Mouse (Mus musculus) erythroblast, adult 5-6 weeks (primary cell): ENCODE data around the gene Vmn1r163. TPM values are rescaled to one million over a fixed set of nuclear protein-coding genes. Genes with fewer than 3 reads are reported as not detected.
"Not testable (repeated sequence)": the region's sequence is repeated elsewhere in the genome, so short reads cannot be mapped to it uniquely, and the experiment has no call there.

ENCODE experiments used
- ATAC-seq: replicated peaks from 2 replicates; pipeline ENCODE4 v1.8.0; 2016; ENCODE audit warnings: moderate number of reproducible peaks, mild to moderate bottlenecking, moderate TSS enrichment, inconsistent platforms; ENCODE audit not compliant: poor library complexity, low FRiP score, severe bottlenecking
- total RNA-seq, 2 experiments: library from RNA; stranded (forward) in 1 of 2; stranded (reverse) in 1 of 2; fragments of 150-400 nt in 1 of 2; fragments of 200-764, 138-1000 nt in 1 of 2; gene quantifications; 2 replicates each; pipeline versions ENCODE4 v1.2.3 to v1.2.4; 2015 to 2017; ENCODE audit warnings: low replicate concordance in 2 of 2

The Vmn1r163 gene
- not detected in 2 replicates for total RNA-seq (2015; ENCODE audit: low replicate concordance)
- not detected in 2 replicates for total RNA-seq (2017; ENCODE audit: low replicate concordance)

GRCm38 (mm10) chr7:23055240-23055639, at the start of gene Vmn1r163:
TSS of gene Vmn1r163 (plus strand) at chr7:23055540.
- ATAC-seq, result not testable (repeated sequence)

DNA sequence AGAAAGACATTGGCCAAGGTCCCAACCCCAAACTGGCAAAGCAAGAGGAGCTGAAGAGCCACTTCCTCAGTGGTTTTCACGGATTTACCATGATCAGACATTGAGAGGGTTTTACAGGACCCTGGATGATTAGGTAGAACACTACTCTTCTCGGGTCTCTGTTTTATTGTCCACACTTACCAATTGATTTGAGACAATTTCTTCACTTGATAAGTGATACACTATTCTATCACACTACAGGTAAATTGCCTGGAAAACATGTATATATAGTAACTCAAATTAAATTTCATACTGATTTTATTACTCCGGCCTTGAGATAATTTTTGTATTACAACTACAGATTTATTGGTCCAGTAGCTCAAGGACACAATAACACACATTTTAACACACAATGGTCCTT, 35.5 kb upstream of the Vmn1r163 start, which contains the start of gene Gm4216:
Gm4216 (minus strand) TSS at position 101 of the 400 bp plus-strand sequence.
- ATAC-seq, result not testable (repeated sequence)

GRCm38 (mm10) chr7:23067356-23067755, 12.0 kb downstream of the Vmn1r163 start, which contains the start of gene Gm8720:
TSS of gene Gm8720 (minus strand) at chr7:23067456.
- ATAC-seq, result not testable (repeated sequence)

Other genes with a start within 250 kb of the Vmn1r163 start
- gene Vmn1r159, start 211.9 kb upstream of the Vmn1r163 start, total RNA-seq (2015; ENCODE audit: low replicate concordance), result not detected in 2 replicates
- not detected in 2 replicates for gene Vmn1r159, start 211.9 kb upstream of the Vmn1r163 start, total RNA-seq (2017; ENCODE audit: low replicate concordance)
- gene Vmn1r160, start 184.3 kb upstream of the Vmn1r163 start, total RNA-seq (2015; ENCODE audit: low replicate concordance), result not detected in 2 replicates
- gene Vmn1r160, start 184.3 kb upstream of the Vmn1r163 start, total RNA-seq (2017; ENCODE audit: low replicate concordance), result not detected in 2 replicates
- gene Gm4214, start 70.9 kb upstream of the Vmn1r163 start, total RNA-seq (2015; ENCODE audit: low replicate concordance), result not detected in 2 replicates
- not detected in 2 replicates for gene Gm4214, start 70.9 kb upstream of the Vmn1r163 start, total RNA-seq (2017; ENCODE audit: low replicate concordance)
- not detected in 2 replicates for gene Gm4216, start 35.6 kb upstream of the Vmn1r163 start, total RNA-seq (2015; ENCODE audit: low replicate concordance)
- gene Gm4216, start 35.6 kb upstream of the Vmn1r163 start, total RNA-seq (2017; ENCODE audit: low replicate concordance), result not detected in 2 replicates
- not detected in 2 replicates for gene Gm8720, start 11.9 kb downstream of the Vmn1r163 start, total RNA-seq (2015; ENCODE audit: low replicate concordance)
- gene Gm8720, start 11.9 kb downstream of the Vmn1r163 start, total RNA-seq (2017; ENCODE audit: low replicate concordance), result not detected in 2 replicates
- gene Gm10662, start 88.9 kb downstream of the Vmn1r163 start, total RNA-seq (2015; ENCODE audit: low replicate concordance), result not detected in 2 replicates
- gene Gm10662, start 88.9 kb downstream of the Vmn1r163 start, total RNA-seq (2017; ENCODE audit: low replicate concordance), result not detected in 2 replicates
- gene Vmn1r165, start 161.8 kb downstream of the Vmn1r163 start, total RNA-seq (2015; ENCODE audit: low replicate concordance), result not detected in 2 replicates
- gene Vmn1r165, start 161.8 kb downstream of the Vmn1r163 start, total RNA-seq (2017; ENCODE audit: low replicate concordance), result not detected in 2 replicates
- gene Vmn1r166, start 196.1 kb downstream of the Vmn1r163 start, total RNA-seq (2015; ENCODE audit: low replicate concordance), result not detected in 2 replicates
- not detected in 2 replicates for gene Vmn1r166, start 196.1 kb downstream of the Vmn1r163 start, total RNA-seq (2017; ENCODE audit: low replicate concordance)
- not detected in 2 replicates for gene Gm6902, start 223.4 kb downstream of the Vmn1r163 start, total RNA-seq (2015; ENCODE audit: low replicate concordance)
- not detected in 2 replicates for gene Gm6902, start 223.4 kb downstream of the Vmn1r163 start, total RNA-seq (2017; ENCODE audit: low replicate concordance)
- gene Nlrp4e, start 245.7 kb downstream of the Vmn1r163 start, total RNA-seq (2015; ENCODE audit: low replicate concordance), result not detected in 2 replicates
- gene Nlrp4e, start 245.7 kb downstream of the Vmn1r163 start, total RNA-seq (2017; ENCODE audit: low replicate concordance), result not detected in 2 replicates